Comparison of ENCODE assay signal across 11 mouse cellular contexts in the genomic region with DNA sequence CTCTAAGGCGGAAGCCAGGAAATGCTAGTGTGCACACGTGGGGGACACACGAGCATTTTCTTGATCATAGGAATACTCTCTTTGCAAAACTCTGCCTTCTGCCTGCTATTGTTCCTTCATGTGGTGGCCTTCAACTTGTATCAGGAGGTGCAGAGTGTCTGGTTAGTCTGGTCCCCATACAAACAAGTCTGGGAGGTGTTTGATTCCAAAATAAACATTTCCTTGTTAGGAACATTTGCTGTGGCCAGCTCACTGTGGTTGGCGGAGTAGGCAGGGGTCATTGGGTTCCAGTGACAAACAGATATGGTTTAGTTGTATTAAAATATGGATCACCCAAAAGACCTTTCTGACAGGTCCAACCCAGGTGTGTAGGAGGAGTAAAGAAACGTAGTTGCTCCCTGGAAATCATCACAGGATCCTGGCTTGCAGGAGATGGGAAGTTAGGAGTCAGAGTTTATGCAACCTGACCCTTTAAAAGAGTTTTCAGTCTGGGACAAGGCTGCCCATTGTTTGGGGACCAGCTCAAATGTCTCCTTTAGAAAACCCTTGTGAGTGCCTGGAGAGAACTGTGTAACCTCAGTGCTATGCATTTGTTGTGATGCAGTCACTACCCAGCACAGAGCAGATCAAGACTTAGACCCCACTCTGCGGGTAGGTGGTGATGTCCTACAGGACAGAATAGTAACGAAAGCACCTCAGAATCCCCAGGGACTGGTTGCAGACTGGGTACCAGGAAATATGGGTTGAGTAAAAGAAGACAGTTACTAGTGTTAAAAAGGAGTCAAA. TPM values are rescaled to one million over a fixed set of nuclear protein-coding genes. Genes with fewer than 3 reads are reported as not detected.
DNase-seq lines count a peak whose midpoint lies in the region; ATAC-seq and TF ChIP-seq lines count a peak whose summit lies in the region.
"Had no signal": no experiment of that assay in that cellular context is flagged by ENCODE, and none has a peak within 500 bp of the region (broad histone marks: within the 10 kb centered on the region; RNA-seq: fewer than 3 reads in every experiment).

No protein-coding gene starts in this region.

- 0 out of 2 replicates have a peak overlapping the region, but pooled peaks have one; percentile 8 for H3K27ac ChIP-seq in heart, embryonic 13.5 days (replicated peaks)
- H3K27ac ChIP-seq in lung, embryonic 14.5 days (ENCODE audit: low read depth) = peak overlapping the region; percentile 26; the same call in 1 of the 2 replicates
- 0 out of 2 replicates have a peak overlapping the region, but pooled peaks have one; percentile 40 for H3K27ac ChIP-seq in embryonic facial prominence, embryonic 14.5 days (replicated peaks; ENCODE audit: low read depth, low read length)
- H3K27ac ChIP-seq in stomach, embryonic 15.5 days = peak overlapping the region; percentile 5; the same call in 1 of the 2 replicates

- ATAC-seq in heart, embryonic 13.5 days (ENCODE audit: extremely low read depth, insufficient number of reproducible peaks, low FRiP score, low TSS enrichment) = no peak
- ATAC-seq in lung, embryonic 14.5 days (ENCODE audit: insufficient read depth) = no peak
- peak; percentile 63 for ATAC-seq in embryonic facial prominence, embryonic 14.5 days (ENCODE audit: low read depth)
- no peak for ATAC-seq in stomach, embryonic 15.5 days (ENCODE audit: insufficient read depth, low FRiP score, low read depth)
- ATAC-seq: intestine, embryonic 16.5 days had no signal

- WGBS in heart, embryonic 13.5 days = 60% methylated on average over 7 of the region's 7 CpGs
- 44% methylated on average over 7 of the region's 7 CpGs for WGBS in lung, embryonic 14.5 days
- WGBS in embryonic facial prominence, embryonic 14.5 days = 30% methylated on average over 7 of the region's 7 CpGs
- 45% methylated on average over 7 of the region's 7 CpGs for WGBS in stomach, embryonic 15.5 days

- TF ChIP-seq CTCF in lung, embryonic 14.5 days (IDR thresholded peaks at IDR 0.05; ENCODE audit: low read depth) = no peak

- no peak for DNase-seq in heart, adult 8-10 months (ENCODE audit: low spot score)
- no peak for DNase-seq in lung, embryonic 14.5 days
- no peak for DNase-seq in lung, postnatal 10 days
- DNase-seq in embryonic facial prominence, embryonic 14.5 days (ENCODE audit: low spot score) = peak; percentile 24
- no peak for DNase-seq in yolk sac, embryonic 10.5 days (ENCODE audit: low spot score)
- no peak for DNase-seq in urinary bladder, postnatal 4 days (ENCODE audit: low spot score in 2 of 2)
- DNase-seq: cerebellum, adult 9-10 months; right cerebral cortex, postnatal 14 days had no signal

- no peaks in the 10 kb centered on the region for H3K27me3 ChIP-seq in heart, embryonic 13.5 days (replicated peaks)
- no peaks in the 10 kb centered on the region for H3K27me3 ChIP-seq in lung, embryonic 14.5 days (ENCODE audit: insufficient read depth, low read length)
- H3K27me3 ChIP-seq in embryonic facial prominence, embryonic 14.5 days (replicated peaks; ENCODE audit: control insufficient read depth, insufficient read depth, low read length) = no peaks in the 10 kb centered on the region
- H3K27me3 ChIP-seq in stomach, embryonic 15.5 days (replicated peaks) = no peaks in the 10 kb centered on the region

- no peak overlapping the region for H3K4me2 ChIP-seq in heart, embryonic 13.5 days
- no peak overlapping the region for H3K4me2 ChIP-seq in lung, embryonic 14.5 days
- no peak overlapping the region for H3K4me2 ChIP-seq in embryonic facial prominence, embryonic 14.5 days (ENCODE audit: low read depth, low read length)
- H3K4me2 ChIP-seq in stomach, embryonic 15.5 days = no peak overlapping the region

- peaks cover 11% of the 10 kb centered on the region; the same call in 1 of the 2 replicates for H3K4me1 ChIP-seq in heart, embryonic 13.5 days
- no peaks in the 10 kb centered on the region for H3K4me1 ChIP-seq in lung, embryonic 14.5 days (ENCODE audit: insufficient read depth)
- H3K4me1 ChIP-seq in embryonic facial prominence, embryonic 14.5 days (ENCODE audit: control insufficient read depth, insufficient read depth, low read length) = peaks cover 6% of the 10 kb centered on the region; the same call in 1 of the 2 replicates
- no peaks in the 10 kb centered on the region for H3K4me1 ChIP-seq in stomach, embryonic 15.5 days

- H3K36me3 ChIP-seq in heart, embryonic 13.5 days = peaks cover 35% of the 10 kb centered on the region
- peaks cover 25% of the 10 kb centered on the region for H3K36me3 ChIP-seq in lung, embryonic 14.5 days (ENCODE audit: insufficient read depth)
- peaks cover 26% of the 10 kb centered on the region for H3K36me3 ChIP-seq in embryonic facial prominence, embryonic 14.5 days (ENCODE audit: control insufficient read depth, insufficient read depth, low read length)
- peaks cover 17% of the 10 kb centered on the region; the same call in 1 of the 2 replicates for H3K36me3 ChIP-seq in stomach, embryonic 15.5 days

- H3K4me3 ChIP-seq in heart, embryonic 13.5 days = no peak overlapping the region
- no peak overlapping the region for H3K4me3 ChIP-seq in lung, embryonic 14.5 days (ENCODE audit: low read depth, low read length)
- no peak overlapping the region for H3K4me3 ChIP-seq in embryonic facial prominence, embryonic 14.5 days (ENCODE audit: low read depth, low read length)
- no peak overlapping the region for H3K4me3 ChIP-seq in stomach, embryonic 15.5 days (replicated peaks)

- no peaks in the 10 kb centered on the region for H3K9me3 ChIP-seq in heart, embryonic 13.5 days
- no peaks in the 10 kb centered on the region for H3K9me3 ChIP-seq in lung, embryonic 14.5 days (ENCODE audit: low read depth, low read length)
- no peaks in the 10 kb centered on the region for H3K9me3 ChIP-seq in embryonic facial prominence, embryonic 14.5 days (ENCODE audit: control insufficient read depth, low read length)
- H3K9me3 ChIP-seq in stomach, embryonic 15.5 days = no peaks in the 10 kb centered on the region

- no peak overlapping the region for H3K9ac ChIP-seq in heart, embryonic 13.5 days
- no peak overlapping the region for H3K9ac ChIP-seq in lung, embryonic 14.5 days
- H3K9ac ChIP-seq in embryonic facial prominence, embryonic 14.5 days (ENCODE audit: low read depth, low read length) = no peak overlapping the region
- H3K9ac ChIP-seq in stomach, embryonic 15.5 days = no peak overlapping the region

RNA-seq across cellular contexts. Expression of a gene that starts 28.2 kb away (rescaled TPM):
- 25.7 and 28.9 TPM in 2 replicates for polyA plus RNA-seq in heart, embryonic 13.5 days (2015; fragmentation: Nextera tagmentation; extraction: Ambion mirVana)
- total RNA-seq in heart, adult 8-10 months (2022) = 10 to 100 TPM; 16.8 to 21.9 (median 20.5) TPM
- polyA plus RNA-seq in lung, embryonic 14.5 days (2014; fragmentation: Nextera tagmentation; extraction: Ambion mirVana) = 37.4 and 39.6 TPM in 2 replicates
- polyA plus RNA-seq in embryonic facial prominence, embryonic 14.5 days (2014; fragmentation: Nextera tagmentation; extraction: Ambion mirVana) = 38.7 and 39.2 TPM in 2 replicates
- polyA plus RNA-seq in stomach, embryonic 15.5 days (2015; fragmentation: Nextera tagmentation; extraction: Ambion mirVana) = 34.5 and 34.6 TPM in 2 replicates

RNA-seq across cellular contexts. Expression of a gene that starts 34.7 kb away (rescaled TPM):
- polyA plus RNA-seq in heart, embryonic 13.5 days (2015; fragmentation: Nextera tagmentation; extraction: Ambion mirVana) = 38.5 and 40.3 TPM in 2 replicates
- 10 to 100 TPM in 2 of 4 experiments, 1 to 10 TPM in 2; 6.2 to 10.0 (median 8.4) TPM for total RNA-seq in heart, adult 8-10 months (2022)
- polyA plus RNA-seq in lung, embryonic 14.5 days (2014; fragmentation: Nextera tagmentation; extraction: Ambion mirVana) = 55.6 and 61.8 TPM in 2 replicates
- 58.5 and 62.2 TPM in 2 replicates for polyA plus RNA-seq in embryonic facial prominence, embryonic 14.5 days (2014; fragmentation: Nextera tagmentation; extraction: Ambion mirVana)
- 62.3 and 63.3 TPM in 2 replicates for polyA plus RNA-seq in stomach, embryonic 15.5 days (2015; fragmentation: Nextera tagmentation; extraction: Ambion mirVana)

RNA-seq across cellular contexts. Expression of a gene that starts 43.7 kb away (rescaled TPM):
- polyA plus RNA-seq in heart, embryonic 13.5 days (2015; fragmentation: Nextera tagmentation; extraction: Ambion mirVana) = 7.5 and 8.0 TPM in 2 replicates
- total RNA-seq in heart, adult 8-10 months (2022) = 10 to 100 TPM; 34.2 to 39.8 (median 37.6) TPM
- 15.0 and 15.5 TPM in 2 replicates for polyA plus RNA-seq in lung, embryonic 14.5 days (2014; fragmentation: Nextera tagmentation; extraction: Ambion mirVana)
- polyA plus RNA-seq in embryonic facial prominence, embryonic 14.5 days (2014; fragmentation: Nextera tagmentation; extraction: Ambion mirVana) = 15.2 and 19.3 TPM in 2 replicates
- 12.7 and 13.1 TPM in 2 replicates for polyA plus RNA-seq in stomach, embryonic 15.5 days (2015; fragmentation: Nextera tagmentation; extraction: Ambion mirVana)
